Mouse (Mus musculus): ENCODE measurements around the gene Nova2. TPM values are rescaled to one million over a fixed set of nuclear protein-coding genes. Genes with fewer than 3 reads are reported as not detected.

The Nova2 gene
- 10 to 100 TPM; 79.9 to 86.4 TPM for total RNA-seq (2021)
- long read RNA-seq, experiment 1, full-length matches to known transcripts = 8 of 23 reads
- long read RNA-seq, experiment 1, partial matches to known transcripts = 7 of 23 reads
- long read RNA-seq, experiment 1, other reads (novel, unspliced or antisense) = 8 of 23 reads
- long read RNA-seq, experiment 2, full-length matches to known transcripts = 6 of 27 reads
- long read RNA-seq, experiment 2, partial matches to known transcripts = 2 of 27 reads
- long read RNA-seq, experiment 2, other reads (novel, unspliced or antisense) = 19 of 27 reads

DNA sequence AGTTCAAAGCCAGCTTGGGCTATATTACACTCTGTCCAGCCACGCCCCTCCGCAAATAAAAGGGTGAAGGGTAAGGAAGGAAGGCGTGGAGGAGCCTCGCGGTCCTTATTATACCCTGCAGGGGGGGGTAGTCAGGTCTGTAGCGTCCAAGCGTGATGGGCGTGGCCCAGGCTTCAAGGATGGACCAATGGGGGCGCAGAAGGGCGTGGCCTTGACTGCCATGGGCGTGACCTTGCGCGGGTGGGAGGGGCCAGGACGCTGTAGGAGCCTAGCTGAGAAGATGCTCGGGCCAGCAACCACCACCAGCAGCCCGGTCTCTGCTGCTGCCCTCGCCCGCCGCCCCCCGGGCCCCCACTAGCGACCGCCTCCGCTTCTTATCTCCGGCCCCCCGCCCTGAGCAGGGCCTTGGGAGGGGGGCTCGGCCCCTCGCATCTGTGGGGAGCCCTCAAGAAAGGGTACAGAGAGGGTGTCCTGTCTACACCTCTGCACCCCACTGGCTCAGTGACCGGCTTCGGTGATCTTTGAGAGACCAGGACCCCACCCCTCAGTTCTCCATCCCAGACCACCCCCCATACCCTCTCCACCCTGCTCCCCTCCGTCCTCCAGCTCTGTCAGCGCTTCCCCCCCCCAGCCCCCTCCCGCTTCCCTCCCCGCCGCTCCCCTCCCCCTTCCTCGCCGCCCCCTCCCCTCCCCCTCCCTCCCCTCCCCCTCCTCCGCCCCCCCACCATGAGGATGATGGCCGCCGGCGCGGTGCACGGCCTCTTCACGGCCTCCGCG, at the start of gene Nova2:
Gene Nova2 (plus strand): TSS at position 727 of the 777 bp plus-strand sequence.
- Histone ChIP-seq H3K27ac (peak within 1 kb of the TSS; percentile 97), H3K4me3 (peak within 1 kb of the TSS; percentile 88)
- TF ChIP-seq CTCF (IDR thresholded peaks at IDR 0.05) = peak; percentile 45
- intact Hi-C loops (cut with DNase I) = loop anchor here (2.0 kb wide), 3 partner anchors 17 to 65 kb away; partner anchors contain the start of gene Mypop
- peak; percentile 95 to 96 for DNase-seq (ENCODE audit: extremely low spot score in 1 of 2, low spot score in 2 of 2)

DNA sequence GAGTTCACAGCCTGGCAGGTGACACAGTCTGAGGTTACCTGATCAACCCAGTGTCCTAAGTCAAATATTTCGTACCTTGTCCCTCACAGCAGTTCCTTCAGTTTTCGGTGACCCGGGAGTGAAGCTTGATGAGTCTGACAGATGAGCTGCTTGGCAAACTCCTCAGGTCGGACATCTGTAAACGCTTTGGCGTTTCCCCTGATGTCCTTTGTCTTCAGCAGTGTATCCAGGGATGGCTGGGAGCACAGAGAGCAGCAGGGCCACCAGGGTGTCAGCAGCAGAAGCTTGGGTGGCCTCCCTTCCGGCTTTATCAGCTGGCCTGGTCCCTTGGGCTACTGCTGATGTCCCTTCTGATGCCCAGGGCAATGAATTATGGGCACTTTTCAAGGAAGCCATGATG, 47.0 kb upstream of the Nova2 start:
- intact Hi-C loops (cut with DNase I) = no loop called here
- TF ChIP-seq CTCF (IDR thresholded peaks at IDR 0.05) = no peak
- Histone ChIP-seq H3K27ac (no peak overlapping the region), H3K4me3 (no peak overlapping the region)
- peak in 1 of 2 experiments; percentile 9 for DNase-seq (ENCODE audit: extremely low spot score in 1 of 2, low spot score in 2 of 2)

DNA sequence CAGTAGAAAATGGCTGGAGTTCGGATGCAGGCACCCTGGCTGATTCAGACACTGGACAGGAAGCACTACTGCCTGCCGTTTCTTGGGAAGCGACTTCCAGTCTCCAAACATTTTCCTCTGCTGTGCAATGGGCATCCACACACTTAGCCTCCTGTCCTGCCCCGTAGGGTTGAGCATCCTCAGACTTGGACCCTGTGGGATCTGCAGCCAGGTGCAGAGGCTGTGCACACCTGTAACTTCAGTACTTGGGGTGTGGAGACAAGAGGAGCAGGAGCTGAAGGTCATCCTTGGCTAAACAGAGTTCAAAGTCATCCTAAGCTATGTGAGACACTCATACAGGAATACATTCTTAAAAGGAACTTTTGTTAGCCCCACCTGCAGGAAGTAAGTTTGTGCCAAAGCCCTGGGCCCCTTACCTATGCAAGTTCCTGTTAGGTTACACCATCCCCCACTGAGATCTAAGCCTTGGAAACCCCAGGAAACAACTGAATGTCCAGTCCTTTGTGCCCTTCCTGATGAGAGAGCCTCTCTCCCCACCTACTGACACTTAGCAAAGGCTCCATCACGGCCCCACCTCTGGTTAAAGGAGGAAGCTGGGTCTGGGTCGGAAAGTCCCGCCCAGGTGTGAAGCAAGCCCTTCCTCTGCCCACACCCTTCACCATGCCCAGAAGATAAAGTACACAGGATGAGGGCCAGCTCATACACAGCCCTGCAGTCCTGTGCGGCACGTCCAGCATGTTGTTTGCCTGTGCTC, 41.5 kb upstream of the Nova2 start:
- TF ChIP-seq CTCF (IDR thresholded peaks at IDR 0.05) = no peak
- DNase-seq (ENCODE audit: extremely low spot score in 1 of 2, low spot score in 2 of 2) = no peak
- H3K27ac ChIP-seq = peak overlapping the region; percentile 25; the same call in 1 of the 2 replicates
- H3K4me3 ChIP-seq = no peak overlapping the region
- intact Hi-C loops (cut with DNase I) = no loop called here

GRCm38 (mm10) chr7:18884745-18885422, 40.8 kb upstream of the Nova2 start:
- Histone ChIP-seq H3K27ac (peak overlapping the region; percentile 25; the same call in 1 of the 2 replicates), H3K4me3 (peak overlapping the region; percentile 20; the same call in 1 of the 2 replicates)
- TF ChIP-seq CTCF (IDR thresholded peaks at IDR 0.05) = no peak
- intact Hi-C loops (cut with DNase I) = no loop called here
- no peak for DNase-seq (ENCODE audit: extremely low spot score in 1 of 2, low spot score in 2 of 2)

DNA sequence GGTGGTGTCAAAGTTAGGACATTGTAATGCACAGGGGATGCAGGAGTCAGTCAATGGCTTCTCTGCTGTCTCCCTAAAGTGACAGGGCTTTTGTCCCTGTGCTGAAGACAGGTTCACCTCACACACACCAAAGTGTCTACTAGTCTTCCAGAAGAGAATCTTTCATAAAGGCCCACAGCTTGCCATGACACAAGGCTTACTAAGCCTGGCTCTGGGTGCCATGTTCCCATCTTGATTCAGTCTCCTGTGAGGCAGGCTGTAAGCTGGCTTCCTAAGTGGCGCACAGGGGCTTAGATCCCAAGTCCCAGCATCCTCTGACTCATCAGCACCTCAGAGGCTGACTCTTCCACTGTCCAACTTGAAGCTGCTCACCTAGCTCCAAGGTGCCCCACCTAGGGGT, 38.7 kb upstream of the Nova2 start:
- intact Hi-C loops (cut with DNase I) = no loop called here

GRCm38 (mm10) chr7:18890848-18891247, 34.8 kb upstream of the Nova2 start:
- Histone ChIP-seq H3K27ac (no peak overlapping the region), H3K4me3 (no peak overlapping the region)
- DNase-seq (ENCODE audit: extremely low spot score in 1 of 2, low spot score in 2 of 2) = no peak
- no peak for TF ChIP-seq CTCF (IDR thresholded peaks at IDR 0.05)
- intact Hi-C loops (cut with DNase I) = loop anchor here (10.0 kb wide), 1 partner anchor 74 kb away; no protein-coding TSS in a partner anchor

More for the DNA sequence above, 38.7 kb upstream of the Nova2 start:
- Histone ChIP-seq H3K4me3 (no peak overlapping the region), H3K27ac (no peak overlapping the region)
- no peak for DNase-seq (ENCODE audit: extremely low spot score in 1 of 2, low spot score in 2 of 2)
- no peak for TF ChIP-seq CTCF (IDR thresholded peaks at IDR 0.05)

DNA sequence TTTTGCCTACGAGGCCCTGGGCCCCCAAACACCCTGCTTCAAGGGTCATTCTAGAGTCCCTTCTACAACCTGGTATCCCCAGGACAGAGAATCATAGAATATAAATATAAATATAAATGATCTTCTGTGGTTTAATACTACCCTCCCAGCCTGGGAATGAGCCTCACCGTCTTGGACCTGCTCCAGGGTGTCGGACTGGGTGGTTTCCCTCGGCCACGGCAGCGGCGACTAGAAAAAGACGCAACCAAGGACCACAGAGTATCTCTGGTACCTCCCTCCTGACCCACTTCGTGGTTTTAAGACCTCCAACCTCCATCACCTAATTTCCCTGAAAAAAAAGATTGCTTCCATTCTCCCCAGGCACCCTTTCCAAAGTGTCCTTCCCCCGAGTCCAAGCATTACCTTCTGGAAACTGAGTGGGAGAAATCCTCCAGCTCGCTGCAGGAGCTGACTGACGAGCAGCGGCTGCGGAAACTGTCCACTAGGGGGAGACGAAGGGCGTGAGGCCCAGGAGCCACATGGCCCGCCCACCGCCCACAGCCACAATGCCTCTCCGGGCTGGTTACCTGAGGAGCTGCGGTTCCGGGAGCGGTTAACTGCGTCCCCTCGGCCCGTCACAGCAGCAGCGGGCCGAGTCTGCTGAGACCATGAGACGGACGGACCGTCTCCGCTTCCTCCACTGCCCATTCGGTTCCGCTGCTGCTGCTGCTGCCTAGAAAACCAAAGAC, 33.7 kb upstream of the Nova2 start:
- intact Hi-C loops (cut with DNase I) = loop anchor here (10.0 kb wide), 1 partner anchor 73 kb away; no protein-coding TSS in a partner anchor
- TF ChIP-seq CTCF (IDR thresholded peaks at IDR 0.05) = peak; percentile 100

DNA sequence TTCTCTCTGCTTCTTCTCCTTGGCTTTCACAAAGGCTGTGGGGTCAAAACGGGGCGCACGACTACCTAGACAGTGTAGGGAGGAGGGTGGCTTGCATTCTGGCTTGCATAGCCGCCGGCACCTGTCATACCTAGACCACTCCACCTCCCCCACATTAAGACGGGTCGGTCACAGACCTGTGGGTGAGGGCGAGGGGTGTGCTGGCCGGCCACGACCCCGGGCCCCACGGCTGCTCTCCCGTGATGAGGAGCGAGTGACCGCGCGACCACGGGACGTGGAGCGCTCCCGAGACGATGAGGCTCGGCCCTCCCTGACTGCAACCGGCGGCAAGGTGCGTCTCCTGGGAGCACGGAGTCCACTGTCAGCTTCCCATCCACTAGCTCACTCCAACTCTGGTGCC, 32.7 kb upstream of the Nova2 start:
- no peak overlapping the region for H3K27ac ChIP-seq
- H3K4me3 ChIP-seq = peak overlapping the region; percentile 54
- TF ChIP-seq CTCF (IDR thresholded peaks at IDR 0.05) = no peak
- DNase-seq (ENCODE audit: extremely low spot score in 1 of 2, low spot score in 2 of 2) = peak in 1 of 2 experiments; percentile 31
- intact Hi-C loops (cut with DNase I) = loop anchor here (10.0 kb wide), 1 partner anchor 72 kb away; no protein-coding TSS in a partner anchor

More for the DNA sequence above, 33.7 kb upstream of the Nova2 start:
- Histone ChIP-seq H3K27ac (peak overlapping the region; percentile 66), H3K4me3 (peak overlapping the region; percentile 54)
- peak; percentile 91 to 95 for DNase-seq (ENCODE audit: extremely low spot score in 1 of 2, low spot score in 2 of 2)

GRCm38 (mm10) chr7:18893651-18894430, 31.8 kb upstream of the Nova2 start:
- intact Hi-C loops (cut with DNase I) = loop anchor here (10.0 kb wide), 1 partner anchor 71 kb away; no protein-coding TSS in a partner anchor
- peak; percentile 49 to 54 for DNase-seq (ENCODE audit: extremely low spot score in 1 of 2, low spot score in 2 of 2)
- Histone ChIP-seq H3K4me3 (peak overlapping the region; percentile 54), H3K27ac (0 out of 2 replicates have a peak overlapping the region, but pooled peaks have one; percentile 24)
- no peak for TF ChIP-seq CTCF (IDR thresholded peaks at IDR 0.05)

Measured in left cerebral cortex, adult 2 months (tissue).